Mouse (Mus musculus) embryonic facial prominence, embryonic 11.5 days (tissue): ENCODE data around the gene Mxra8. TPM values are rescaled to one million over a fixed set of nuclear protein-coding genes. Genes with fewer than 3 reads are reported as not detected.
A peak's percentile ranks its signal among the peaks of the same experiment; 100 is the strongest.

Experiments used
- ATAC-seq: fragments of 200-750 bp; cut with Nextera tagmentation; replicated peaks from 2 replicates; pipeline ENCODE4 v1.8.0; 2017; ENCODE audit warnings: low read depth; ENCODE audit not compliant: insufficient number of reproducible peaks, low FRiP score, low TSS enrichment
- DNase-seq: peaks from one replicate; pipeline ENCODE4 v3.0.0-alpha.2; 2015; ENCODE audit warnings: low spot score
- H3K27ac ChIP-seq: fragments of 300-500 bp; sonication (generic); replicated peaks from 2 replicates; pipeline ENCODE4 v1.5.1; 2014; ENCODE audit warnings: mild to moderate bottlenecking, low read depth, low read length, control low read depth
- H3K27me3 ChIP-seq: fragments of 300-500 bp; sonication (generic); 2 replicates; pipeline ENCODE4 v1.6.1; 2014; ENCODE audit warnings: mild to moderate bottlenecking, low read length, moderate library complexity, mixed read lengths; ENCODE audit not compliant: control insufficient read depth, insufficient read depth
- H3K36me3 ChIP-seq: fragments of 300-500 bp; sonication (generic); replicated peaks from 2 replicates; pipeline ENCODE4 v1.6.1; 2014; ENCODE audit warnings: low read depth, mild to moderate bottlenecking, low read length, moderate library complexity, mixed read lengths; ENCODE audit not compliant: control insufficient read depth, insufficient read depth
- H3K4me1 ChIP-seq: fragments of 300-500 bp; sonication (generic); 2 replicates; pipeline ENCODE4 v1.6.1; 2014; ENCODE audit warnings: low read length, mixed read lengths; ENCODE audit not compliant: control insufficient read depth, insufficient read depth
- H3K4me2 ChIP-seq: fragments of 300-500 bp; sonication (generic); 2 replicates; pipeline ENCODE4 v1.6.1; 2014; ENCODE audit warnings: low read depth, mild to moderate bottlenecking, control low read depth, low read length, moderate library complexity
- H3K4me3 ChIP-seq: fragments of 300-500 bp; sonication (generic); 2 replicates; pipeline ENCODE4 v1.5.1; 2014; ENCODE audit warnings: low read depth, low read length, control low read depth
- H3K9ac ChIP-seq: fragments of 300-500 bp; sonication (generic); replicated peaks from 2 replicates; pipeline ENCODE4 v1.6.1; 2014; ENCODE audit warnings: mild to moderate bottlenecking, control low read depth, low read length
- H3K9me3 ChIP-seq: fragments of 300-500 bp; sonication (generic); replicated peaks from 2 replicates; pipeline ENCODE4 v1.6.1; 2016; ENCODE audit warnings: mild to moderate bottlenecking, low read length, inconsistent platforms, mixed read lengths; ENCODE audit not compliant: control insufficient read depth
- WGBS: fragments of 180-500 bp; shearing (Covaris S2); extraction: QIAGEN DNeasy Blood & Tissue Kit; methylation state at CpG from one replicate; pipeline ENCODE4 v1.1.7; 2014; 5-methylcytosine and 5-hydroxymethylcytosine counted together
- polyA plus RNA-seq: library from polyadenylated mRNA; unstranded; fragments of >200 nt; fragmentation: Nextera tagmentation; extraction: Ambion mirVana; gene quantifications from 2 replicates; pipeline ENCODE4 v1.2.1, GENCODE M21; 2014

Gene Mxra8
- polyA plus RNA-seq: 34.4 and 38.2 TPM in 2 replicates

DNA sequence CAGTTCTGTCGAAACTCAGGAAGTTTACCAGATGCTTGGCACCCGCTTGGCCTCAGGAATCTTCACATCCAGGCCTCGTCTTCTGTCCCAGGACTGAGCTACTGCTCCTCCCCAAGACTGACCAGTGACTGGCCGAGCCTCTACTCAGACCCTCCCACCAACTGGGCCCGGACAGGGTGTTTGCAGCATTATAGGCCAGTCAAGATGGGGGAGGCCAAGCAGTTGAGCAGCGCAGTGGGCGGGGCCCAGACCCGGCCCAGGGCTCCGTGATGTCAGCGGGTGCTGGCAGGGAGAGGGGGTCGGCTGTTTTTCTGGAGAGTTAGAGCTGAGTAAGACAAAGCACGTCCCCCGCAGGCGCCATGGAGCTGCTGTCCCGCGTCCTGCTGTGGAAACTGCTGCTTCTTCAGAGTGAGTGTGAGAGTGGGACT, at the start of gene Mxra8:
TSS of gene Mxra8 (plus strand) at position 198 of the 428 bp plus-strand sequence.
- WGBS: under 1% methylated on average over 16 of the region's 16 CpGs
- no peaks in the 10 kb centered on the region for H3K27me3 ChIP-seq
- H3K36me3 ChIP-seq: no peaks in the 10 kb centered on the region
- H3K4me1 ChIP-seq: peaks cover 6% of the 10 kb centered on the region
- H3K9me3 ChIP-seq: no peaks in the 10 kb centered on the region
- peak; percentile 85 for ATAC-seq
- H3K27ac ChIP-seq: peak within 1 kb of the TSS; percentile 53; the same call in 1 of the 2 replicates
- peak within 1 kb of the TSS; percentile 48 for H3K4me3 ChIP-seq
- peak; percentile 83 for DNase-seq
- H3K9ac ChIP-seq: peak within 1 kb of the TSS; percentile 59
- peak within 1 kb of the TSS; percentile 86 for H3K4me2 ChIP-seq

DNA sequence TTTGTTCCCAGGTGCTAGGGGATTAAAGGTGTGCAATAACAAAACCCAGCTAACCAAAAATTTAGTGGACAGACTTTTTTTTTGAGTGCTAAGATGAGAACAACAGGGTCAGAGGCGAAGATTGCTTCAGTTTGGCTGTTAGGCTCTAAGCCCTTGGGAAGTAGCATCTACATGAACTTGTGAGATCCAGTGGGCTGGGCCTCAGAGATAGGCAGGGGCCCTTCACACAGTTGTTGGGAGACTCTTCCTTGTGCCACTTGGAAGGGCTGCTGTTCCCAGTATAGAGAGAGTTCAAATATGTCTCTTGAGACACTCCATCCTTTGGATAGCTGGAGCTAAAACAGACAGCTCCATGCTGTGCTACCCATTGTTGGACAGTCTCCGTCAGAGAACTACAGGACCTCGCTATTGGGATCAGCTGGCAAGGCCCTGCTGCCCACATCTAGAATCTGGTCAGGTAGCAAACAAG, 49.4 kb upstream of the Mxra8 start, which contains the start of gene Ankrd65:
TSS of gene Ankrd65 (plus strand) at position 419 of the 469 bp plus-strand sequence.
- Histone ChIP-seq H3K36me3 (no peaks in the 10 kb centered on the region), H3K4me3 (no peak within 1 kb of the TSS), H3K27ac (no peak within 1 kb of the TSS), H3K4me2 (no peak within 1 kb of the TSS), H3K9me3 (no peaks in the 10 kb centered on the region), H3K9ac (no peak within 1 kb of the TSS), H3K27me3 (no peaks in the 10 kb centered on the region), H3K4me1 (no peaks in the 10 kb centered on the region)
- 75% methylated on average over 3 of the region's 3 CpGs for WGBS
- DNase-seq (no peak), ATAC-seq (no peak)

GRCm38 (mm10) chr4:155790650-155791161, 48.8 kb upstream of the Mxra8 start:
- Histone ChIP-seq H3K9ac (no peak overlapping the region), H3K9me3 (no peaks in the 10 kb centered on the region), H3K27ac (no peak overlapping the region), H3K4me3 (no peak overlapping the region), H3K27me3 (no peaks in the 10 kb centered on the region), H3K4me1 (no peaks in the 10 kb centered on the region), H3K36me3 (no peaks in the 10 kb centered on the region), H3K4me2 (no peak overlapping the region)
- 68% methylated on average over 3 of the region's 3 CpGs for WGBS
- no peak for DNase-seq
- ATAC-seq: no peak

DNA sequence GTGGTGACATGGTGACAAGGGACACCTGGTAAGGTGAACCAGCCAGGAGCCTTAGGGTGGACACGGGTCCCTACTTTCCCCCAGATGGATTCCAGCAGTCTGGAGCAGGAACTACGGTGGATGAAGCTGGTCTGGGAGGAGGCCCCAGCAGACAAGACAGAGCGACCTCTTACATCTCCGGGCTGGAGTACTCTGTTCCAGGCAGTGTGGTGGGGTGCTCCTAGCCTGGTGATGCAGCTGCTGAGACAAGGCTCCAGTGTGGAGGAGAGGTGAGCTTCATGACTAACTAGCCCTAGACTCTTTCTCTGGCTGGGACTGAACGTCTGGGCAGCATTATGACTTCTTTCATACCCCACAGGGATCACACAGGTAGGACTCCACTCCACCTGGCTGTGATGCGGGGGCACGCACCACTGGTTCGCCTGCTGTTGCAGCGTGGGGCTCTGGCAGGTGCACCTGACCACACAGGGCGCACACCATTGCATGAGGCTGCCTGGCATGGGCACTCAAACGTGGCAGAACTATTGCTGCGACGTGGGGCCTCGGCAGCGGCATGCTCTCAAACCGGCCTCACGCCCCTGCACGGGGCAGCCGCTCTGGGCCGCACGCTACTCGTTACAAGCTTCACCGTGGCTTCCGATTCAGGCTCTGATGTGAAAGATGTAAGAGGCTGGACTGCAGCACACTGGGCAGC, 48.1 kb upstream of the Mxra8 start:
- no peak overlapping the region for H3K4me2 ChIP-seq
- H3K27ac ChIP-seq: no peak overlapping the region
- H3K4me3 ChIP-seq: no peak overlapping the region
- no peaks in the 10 kb centered on the region for H3K9me3 ChIP-seq
- no peak overlapping the region for H3K9ac ChIP-seq
- DNase-seq: no peak
- no peaks in the 10 kb centered on the region for H3K4me1 ChIP-seq
- H3K27me3 ChIP-seq: no peaks in the 10 kb centered on the region
- H3K36me3 ChIP-seq: no peaks in the 10 kb centered on the region
- ATAC-seq: no peak
- WGBS: 74% methylated on average over 24 of the region's 24 CpGs

GRCm38 (mm10) chr4:155793730-155794129, 45.8 kb upstream of the Mxra8 start:
- Histone ChIP-seq H3K36me3 (no peaks in the 10 kb centered on the region), H3K4me2 (no peak overlapping the region), H3K27me3 (no peaks in the 10 kb centered on the region), H3K4me3 (no peak overlapping the region), H3K9ac (no peak overlapping the region), H3K27ac (no peak overlapping the region), H3K4me1 (no peaks in the 10 kb centered on the region), H3K9me3 (no peaks in the 10 kb centered on the region)
- DNase-seq (no peak), ATAC-seq (no peak)
- 82% methylated on average over 2 of the region's 2 CpGs for WGBS

DNA sequence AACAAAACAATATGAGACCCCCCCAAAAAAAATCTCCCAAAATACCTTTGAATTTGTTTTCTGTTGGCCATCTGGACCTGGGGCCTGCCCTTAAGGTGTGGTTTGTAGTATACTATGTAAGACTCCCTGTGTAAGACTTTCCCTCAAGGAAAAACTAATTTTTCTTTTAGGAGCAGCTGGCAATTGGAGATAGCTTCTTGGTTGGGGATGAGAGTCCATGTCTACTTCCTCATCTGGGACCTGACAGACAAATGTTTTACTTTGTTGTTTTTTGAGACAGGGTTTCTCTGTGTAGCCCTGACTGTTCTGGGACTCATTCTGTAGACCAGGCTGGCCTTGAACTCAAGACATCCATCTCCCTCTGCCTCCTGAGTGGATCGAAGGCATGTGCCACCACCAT, 37.4 kb upstream of the Mxra8 start:
- H3K27me3 ChIP-seq: no peaks in the 10 kb centered on the region
- H3K4me3 ChIP-seq: no peak overlapping the region
- no peaks in the 10 kb centered on the region for H3K9me3 ChIP-seq
- H3K36me3 ChIP-seq: no peaks in the 10 kb centered on the region
- no peak overlapping the region for H3K4me2 ChIP-seq
- WGBS: 95% methylated on average over 1 of the region's 1 CpGs
- H3K9ac ChIP-seq: no peak overlapping the region
- no peaks in the 10 kb centered on the region; the same call in 1 of the 2 replicates for H3K4me1 ChIP-seq
- H3K27ac ChIP-seq: no peak overlapping the region
- ATAC-seq: no peak
- no peak for DNase-seq

GRCm38 (mm10) chr4:155802741-155803339, 36.6 kb upstream of the Mxra8 start, which contains the start of gene Mrpl20:
Gene Mrpl20 (plus strand): TSS chr4:155802878.
- H3K27me3 ChIP-seq: no peaks in the 10 kb centered on the region
- DNase-seq (peak; percentile 52), ATAC-seq (peak; percentile 32; the same call in 1 of the 2 replicates)
- peak within 1 kb of the TSS; percentile 60 for H3K4me2 ChIP-seq
- H3K9me3 ChIP-seq: no peaks in the 10 kb centered on the region
- peak within 1 kb of the TSS; percentile 82 for H3K4me3 ChIP-seq
- H3K9ac ChIP-seq: peak within 1 kb of the TSS; percentile 85
- no peaks in the 10 kb centered on the region; the same call in 1 of the 2 replicates for H3K4me1 ChIP-seq
- 0 out of 2 replicates have a peak within 1 kb of the TSS, but pooled peaks have one; percentile 35 for H3K27ac ChIP-seq
- no peaks in the 10 kb centered on the region; the same call in 1 of the 2 replicates for H3K36me3 ChIP-seq
- WGBS: 8% methylated on average over 12 of the region's 12 CpGs
